Mouse (Mus musculus) gastrocnemius, postnatal 25 days (tissue): ENCODE results near the gene Fdx1l. TPM values are rescaled to one million over a fixed set of nuclear protein-coding genes. Genes with fewer than 3 reads are reported as not detected.

ENCODE experiments used
- DNase-seq: peaks from one replicate; pipeline ENCODE4 v3.0.0; 2022
- microRNA-seq, 2 experiments: library from miRNA; unstranded; fragments of <30 nt; microRNA quantifications; one replicate each; pipeline ENCODE4 v1.2.0; 2021; ENCODE audit warnings: borderline replicate concordance in 2 of 2
- total RNA-seq, 2 experiments: library from RNA; stranded (reverse); gene quantifications; 1 replicate in 1 of 2; 2 replicates in 1 of 2; pipeline ENCODE4 v1.2.3; 2021

Fdx1l gene
- total RNA-seq, 2 experiments from 2014 or later = 34.7 to 35.4 TPM

GRCm38 (mm10) chr9:21028560-21029110, 44.8 kb downstream of the Fdx1l start:
- no peak for DNase-seq

- DNase-seq = no peak
These were observed 45.6 kb downstream of the Fdx1l start for GRCm38 (mm10) chr9:21027774-21028290.

GRCm38 (mm10) chr9:21026849-21027248, 46.6 kb downstream of the Fdx1l start:
- no peak for DNase-seq

GRCm38 (mm10) chr9:21025258-21025810, 48.1 kb downstream of the Fdx1l start:
- no peak for DNase-seq

- DNase-seq = no peak
These were observed 50.7 kb downstream of the Fdx1l start for GRCm38 (mm10) chr9:21022726-21023125.

- no peak for DNase-seq
These were observed 51.1 kb downstream of the Fdx1l start for GRCm38 (mm10) chr9:21022288-21022687.

GRCm38 (mm10) chr9:21021363-21021762, 52.1 kb downstream of the Fdx1l start:
- no peak for DNase-seq

GRCm38 (mm10) chr9:21018600-21018999, 54.8 kb downstream of the Fdx1l start:
- no peak for DNase-seq

Small RNA genes lying within 50 kb of the gene (microRNA-seq; reads per million reads assigned to microRNA genes)
- 0 reads per million in 2 experiments for gene Mir1900
- 0 to 0.26 reads per million in 2 experiments for gene Mir7082

Other genes starting within 250 kb of the Fdx1l start
- gene A230050P20Rik, start 205.0 kb downstream of the Fdx1l start, total RNA-seq = 1 to 10 TPM; 1.7 to 2.7 TPM
- gene Angptl6, start 193.9 kb downstream of the Fdx1l start, total RNA-seq = 1 to 10 TPM; 4.1 to 4.6 TPM
- 1 to 10 TPM; 7.4 to 7.7 TPM for gene Ppan, start 185.4 kb downstream of the Fdx1l start, total RNA-seq
- gene Eif3g, start 175.0 kb downstream of the Fdx1l start, total RNA-seq = 100 to 1,000 TPM in 1 of 2 experiments, 10 to 100 TPM in 1; 90.9 to 101 TPM
- 10 to 100 TPM in 1 of 2 experiments, 1 to 10 TPM in 1; 6.5 to 10.5 TPM for gene Dnmt1, start 113.7 kb downstream of the Fdx1l start, total RNA-seq
- gene S1pr2, start 96.8 kb downstream of the Fdx1l start, total RNA-seq = 1 to 10 TPM; 2.3 to 3.6 TPM
- 10 to 100 TPM; 61.9 to 62.8 TPM for gene Mrpl4, start 70.9 kb downstream of the Fdx1l start, total RNA-seq
- 1 to 10 TPM; 1.6 to 3.0 TPM for gene Icam1, start 57.6 kb downstream of the Fdx1l start, total RNA-seq
- 1 to 10 TPM; 1.0 to 1.6 TPM for gene Icam4, start 44.2 kb downstream of the Fdx1l start, total RNA-seq
- gene Icam5, start 41.5 kb downstream of the Fdx1l start, total RNA-seq = not detected
- gene Zglp1, start 6.5 kb downstream of the Fdx1l start, total RNA-seq = not detected
- gene Gm49373, start 518 bp downstream of the Fdx1l start, total RNA-seq = under 1 TPM in 1 of 2 experiments, not detected in 1; 0.27 TPM
- under 1 TPM; 0.35 to 0.67 TPM for gene Gm38431, start 18.4 kb upstream of the Fdx1l start, total RNA-seq
- gene Raver1, start 18.4 kb upstream of the Fdx1l start, total RNA-seq = 10 to 100 TPM; 15.2 to 17.0 TPM
- gene Tyk2, start 57.6 kb upstream of the Fdx1l start, total RNA-seq = 1 to 10 TPM; 4.7 to 5.8 TPM
- gene Cdc37, start 76.4 kb upstream of the Fdx1l start, total RNA-seq = 100 to 1,000 TPM; 120 to 126 TPM
- 10 to 100 TPM; 44.6 to 46.7 TPM for gene Pde4a, start 92.1 kb upstream of the Fdx1l start, total RNA-seq
- gene Keap1, start 165.7 kb upstream of the Fdx1l start, total RNA-seq = 10 to 100 TPM; 55.0 to 56.3 TPM
- gene S1pr5, start 174.8 kb upstream of the Fdx1l start, total RNA-seq = under 1 TPM; 0.13 to 0.16 TPM
- gene Atg4d, start 191.7 kb upstream of the Fdx1l start, total RNA-seq = 10 to 100 TPM; 60.5 to 63.9 TPM
- gene Kri1, start 214.4 kb upstream of the Fdx1l start, total RNA-seq = 1 to 10 TPM; 8.3 to 8.5 TPM
- gene Cdkn2d, start 217.8 kb upstream of the Fdx1l start, total RNA-seq = 1 to 10 TPM; 7.4 to 9.1 TPM
- not detected for gene Ap1m2, start 238.7 kb upstream of the Fdx1l start, total RNA-seq
- gene Slc44a2, start 247.1 kb upstream of the Fdx1l start, total RNA-seq = 100 to 1,000 TPM; 117 to 128 TPM